Mouse (Mus musculus) neural tube, embryonic 10.5 days (tissue): ENCODE data around the gene Gpc6.

Experiments used
- DNase-seq: peaks from one replicate; pipeline ENCODE4 v3.0.0-alpha.2; 2017; ENCODE audit warnings: low spot score; ENCODE audit errors: extremely low spot score

The Gpc6 gene

GRCm38 (mm10) chr14:116947939-116948591, 22.9 kb downstream of the Gpc6 start:
- DNase-seq, result no peak

DNA sequence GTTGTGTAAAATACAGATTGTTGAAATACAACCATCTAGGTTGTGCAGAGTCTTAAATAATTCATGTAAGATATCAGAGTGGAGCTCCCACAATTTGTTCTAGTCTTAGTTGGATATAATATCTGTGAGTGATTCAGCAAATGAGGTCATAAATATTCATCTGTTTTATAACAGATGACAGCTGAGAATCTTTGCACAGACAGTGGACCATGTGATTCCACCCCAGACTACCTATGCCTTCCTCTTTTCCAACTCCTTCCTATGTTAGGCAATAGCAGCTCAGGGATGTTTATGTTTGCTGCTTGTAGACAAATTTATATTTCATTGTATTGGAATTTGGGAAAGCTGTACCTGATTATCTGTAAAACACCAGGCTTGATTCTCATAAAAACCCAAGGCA, 32.0 kb downstream of the Gpc6 start:
- no peak for DNase-seq

DNA sequence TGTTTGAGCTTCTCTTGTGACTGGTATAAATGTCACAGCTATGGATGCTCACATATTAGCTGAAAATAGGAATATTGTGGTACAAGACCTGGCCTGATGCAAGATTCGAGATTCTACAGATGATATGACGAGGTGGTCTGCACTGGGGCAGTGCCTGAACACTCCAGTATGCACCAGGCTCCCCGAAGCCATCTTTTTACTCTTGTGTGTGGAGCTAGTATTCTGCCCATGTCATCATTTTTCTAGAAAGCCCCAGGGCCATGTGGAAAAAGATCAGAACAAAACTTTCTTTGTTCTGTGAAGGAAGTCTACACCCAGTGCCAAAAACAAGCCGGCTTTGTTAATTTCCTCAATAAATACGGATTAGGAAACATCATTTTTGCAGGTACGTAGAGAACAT, 39.7 kb downstream of the Gpc6 start:
- DNase-seq, result no peak

GRCm38 (mm10) chr14:116974708-116975107, 49.6 kb downstream of the Gpc6 start:
- DNase-seq, result no peak

DNA sequence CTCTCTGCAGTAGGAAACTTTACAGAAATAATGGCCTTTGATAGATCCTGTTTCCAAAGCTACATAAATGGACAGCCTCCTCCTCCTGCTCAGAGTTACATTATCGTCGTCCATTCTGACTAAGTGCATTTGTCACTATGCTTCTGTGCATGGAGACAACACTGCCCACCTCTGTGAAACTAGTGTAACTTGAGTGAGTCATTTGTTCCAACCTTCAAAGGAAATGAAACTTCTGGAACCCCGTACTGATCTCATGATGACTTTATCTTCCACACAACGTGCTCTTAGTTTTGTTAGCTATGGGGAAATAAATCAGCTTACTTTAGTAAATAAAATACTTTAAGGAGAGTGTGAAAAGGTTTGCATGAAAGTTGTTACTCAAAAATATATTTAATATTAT, 50.1 kb downstream of the Gpc6 start:
- no peak for DNase-seq

GRCm38 (mm10) chr14:116977259-116977658, 52.1 kb downstream of the Gpc6 start:
- DNase-seq, result no peak

- DNase-seq, result no peak
Measured at GRCm38 (mm10) chr14:116979714-116980382, 54.7 kb downstream of the Gpc6 start.

DNA sequence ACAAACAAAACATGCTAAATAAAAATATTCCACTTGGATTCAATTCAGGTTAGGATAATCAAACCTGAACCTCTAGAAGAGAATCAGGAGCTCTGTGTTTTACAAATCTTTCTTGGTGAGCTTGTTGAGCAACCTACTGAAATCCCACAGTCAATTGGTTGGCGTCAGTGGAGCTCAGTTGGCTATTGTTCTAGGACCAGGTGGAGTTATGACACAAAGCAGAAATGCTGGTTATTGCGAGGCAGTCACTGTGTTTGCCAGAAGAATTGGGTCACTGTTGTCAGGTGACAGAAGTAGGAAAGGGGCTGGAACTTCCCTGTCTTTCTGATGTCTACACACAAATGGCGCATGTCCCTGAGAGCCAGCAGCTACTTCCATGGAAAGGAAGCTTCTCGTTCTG, 56.6 kb downstream of the Gpc6 start:
- DNase-seq, result no peak

GRCm38 (mm10) chr14:116987341-116987740, 62.2 kb downstream of the Gpc6 start:
- no peak for DNase-seq

- DNase-seq, result no peak
Measured at GRCm38 (mm10) chr14:117000376-117000775, 75.3 kb downstream of the Gpc6 start.

- DNase-seq, result no peak
Measured at GRCm38 (mm10) chr14:117002313-117002712, 77.2 kb downstream of the Gpc6 start.

DNA sequence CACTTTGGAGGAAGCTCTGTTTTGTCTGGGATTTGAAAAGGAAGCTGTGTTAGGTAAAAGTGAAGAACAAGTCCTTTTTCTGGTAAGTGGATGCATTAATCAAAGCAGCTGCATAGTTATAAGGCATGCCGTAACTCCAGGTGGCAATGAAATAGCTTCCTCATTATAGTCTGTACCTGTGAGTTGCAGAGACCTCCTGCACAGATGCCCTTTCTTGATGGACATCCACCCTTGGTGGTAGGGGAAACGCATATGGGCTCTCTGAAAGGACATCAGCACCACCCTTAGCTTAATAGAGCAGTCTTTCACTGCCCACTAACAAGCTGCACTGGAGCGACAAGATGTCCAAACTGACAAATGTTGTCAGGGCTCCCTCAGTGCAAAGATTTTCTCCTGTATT, 83.7 kb downstream of the Gpc6 start:
- no peak for DNase-seq

GRCm38 (mm10) chr14:117012969-117013368, 87.9 kb downstream of the Gpc6 start:
- DNase-seq, result no peak

- no peak for DNase-seq
Measured at GRCm38 (mm10) chr14:117013554-117014117, 88.5 kb downstream of the Gpc6 start.

DNA sequence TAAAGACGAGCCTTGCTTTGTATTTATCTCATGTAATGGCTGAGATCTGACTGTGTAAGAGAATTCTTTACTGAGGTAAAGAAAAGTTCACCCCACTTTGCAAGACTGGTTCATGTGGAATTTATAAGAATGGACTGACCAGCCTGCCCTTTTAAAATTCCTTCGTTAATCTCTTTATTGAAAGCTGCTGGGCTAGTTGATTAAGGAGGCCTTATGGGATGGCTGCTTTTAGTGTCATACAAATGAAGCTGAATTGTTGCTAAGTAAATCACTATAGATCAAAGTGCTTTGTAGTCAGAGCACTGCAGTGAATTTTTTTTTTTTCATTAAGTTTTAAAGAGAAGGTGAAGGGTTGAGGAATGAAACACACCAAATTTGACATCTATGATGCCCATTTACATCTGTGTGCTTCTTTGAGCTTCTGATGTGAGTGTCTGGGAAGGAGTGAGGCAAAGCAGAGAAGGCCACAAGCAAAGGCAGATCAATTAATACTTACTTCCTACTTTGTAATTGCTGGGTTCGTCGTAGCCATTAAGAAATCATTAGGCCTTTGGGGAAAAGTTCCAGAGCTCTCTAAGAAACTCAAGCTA, 90.3 kb downstream of the Gpc6 start:
- no peak for DNase-seq

DNA sequence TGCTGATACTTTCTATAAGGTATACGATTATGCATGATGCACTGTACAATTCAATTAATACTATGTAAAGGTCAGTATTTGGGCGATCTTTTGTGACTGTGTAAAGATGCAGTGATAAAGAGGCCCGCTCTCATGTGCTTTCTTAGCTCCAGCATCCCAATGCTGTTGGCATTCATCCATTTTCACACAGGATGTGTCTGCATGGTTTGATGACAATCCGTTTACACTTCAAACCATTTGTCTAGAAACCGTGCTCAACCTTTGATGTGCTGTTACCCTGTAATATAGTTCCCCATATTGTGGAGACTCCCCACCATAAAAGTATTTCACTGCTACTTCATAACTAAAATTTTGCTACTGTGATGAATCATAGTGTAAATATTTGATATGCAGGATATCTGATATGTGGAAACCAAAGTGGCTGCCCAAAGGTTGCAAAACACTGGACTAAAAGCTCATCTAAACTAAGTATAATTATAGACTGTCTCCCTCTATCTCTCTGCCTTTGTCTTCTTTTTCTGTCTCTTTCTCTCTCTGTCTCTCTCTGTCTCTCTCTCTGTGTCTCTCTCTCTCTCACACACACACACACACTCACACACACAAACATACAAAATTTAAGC, 97.2 kb downstream of the Gpc6 start:
- no peak for DNase-seq

- DNase-seq, result no peak
Measured at GRCm38 (mm10) chr14:117034146-117034545, 109.0 kb downstream of the Gpc6 start.

GRCm38 (mm10) chr14:117041017-117041416, 115.9 kb downstream of the Gpc6 start:
- DNase-seq, result no peak

DNA sequence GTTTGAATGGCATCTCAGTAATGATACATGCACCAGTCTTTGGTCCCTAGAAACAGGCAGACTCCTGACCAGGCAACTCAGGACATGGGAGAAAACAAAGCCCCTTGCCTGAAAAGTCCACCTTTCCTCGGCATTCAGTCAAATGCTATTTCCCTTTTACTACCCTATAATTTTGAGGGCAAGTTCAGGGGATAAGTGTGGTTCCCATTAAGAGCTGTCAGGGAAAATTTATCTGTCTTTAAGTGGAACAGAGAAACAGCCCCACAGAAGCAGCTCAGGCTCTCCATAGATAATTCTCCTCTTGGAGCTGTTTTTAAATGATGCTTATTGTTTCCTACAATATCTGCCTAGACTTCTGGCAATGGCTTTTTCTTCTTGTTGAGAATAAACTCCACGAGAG, 123.8 kb downstream of the Gpc6 start:
- no peak for DNase-seq

GRCm38 (mm10) chr14:117050877-117051276, 125.8 kb downstream of the Gpc6 start:
- DNase-seq, result no peak

DNA sequence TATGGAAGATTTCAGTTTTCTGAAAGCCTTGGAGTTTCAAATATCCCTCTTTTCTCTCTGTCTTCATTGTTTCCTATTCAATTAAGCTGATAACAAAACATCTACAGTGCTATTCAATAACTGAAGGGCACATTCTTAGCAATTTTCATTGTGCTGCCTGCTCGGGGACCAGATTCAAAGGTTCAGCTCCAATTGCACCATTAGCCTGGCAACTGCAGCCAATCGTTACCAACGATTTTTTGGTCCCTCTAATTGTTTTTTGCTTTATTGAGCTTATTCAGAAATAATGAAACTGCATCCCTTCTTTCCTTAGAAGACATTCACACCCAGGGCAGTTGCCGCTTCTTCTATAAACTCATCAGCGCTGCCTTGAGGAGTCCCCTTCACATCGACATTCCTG, 128.2 kb downstream of the Gpc6 start:
- DNase-seq, result no peak

DNA sequence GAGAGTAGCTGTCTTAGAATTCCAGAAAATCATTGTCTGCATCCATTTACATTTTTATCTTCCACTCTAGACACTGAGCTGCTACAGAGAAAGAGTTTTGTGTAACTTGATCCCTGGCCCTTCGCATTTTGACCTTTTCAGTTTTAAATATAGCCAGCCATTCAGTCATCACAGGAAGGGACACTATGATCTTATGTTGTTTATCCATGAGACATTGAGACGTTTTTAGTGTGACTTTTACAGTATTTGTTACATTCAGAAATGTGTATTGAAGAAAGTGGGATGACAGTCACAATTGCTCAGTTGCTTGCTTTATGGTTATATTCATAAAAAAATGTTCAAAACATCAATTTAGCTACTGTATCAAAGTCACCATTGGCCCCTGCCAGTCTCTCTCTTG, 130.0 kb downstream of the Gpc6 start:
- DNase-seq, result no peak
